Mouse (Mus musculus) stomach, embryonic 14.5 days (tissue): ENCODE results near the gene Zfp318. TPM values are rescaled to one million over a fixed set of nuclear protein-coding genes. Genes with fewer than 3 reads are reported as not detected.

Experiments used
- ATAC-seq: fragments of 200-750 bp; cut with Nextera tagmentation; 2 replicates; pipeline ENCODE4 v1.8.0; 2017; ENCODE audit warnings: low read depth, moderate TSS enrichment; ENCODE audit not compliant: insufficient number of reproducible peaks, insufficient read depth, low FRiP score
- H3K27ac ChIP-seq: fragments of 300-500 bp; sonication (generic); 2 replicates; pipeline ENCODE4 v1.5.1; 2014; ENCODE audit warnings: mild to moderate bottlenecking, low read length, moderate library complexity, mixed read lengths
- H3K27me3 ChIP-seq: fragments of 300-500 bp; sonication (generic); 2 replicates; pipeline ENCODE4 v1.6.1; 2014; ENCODE audit warnings: low read length, control low read depth, mixed read lengths; ENCODE audit not compliant: control insufficient read depth, insufficient read depth
- H3K36me3 ChIP-seq: fragments of 300-500 bp; sonication (generic); 2 replicates; pipeline ENCODE4 v1.6.1; 2014; ENCODE audit warnings: mild to moderate bottlenecking, control low read depth, low read length, moderate library complexity, mixed read lengths; ENCODE audit not compliant: control insufficient read depth, insufficient read depth
- H3K4me1 ChIP-seq: fragments of 300-500 bp; sonication (generic); 2 replicates; pipeline ENCODE4 v1.6.1; 2014; ENCODE audit warnings: low read length, control low read depth, mixed read lengths; ENCODE audit not compliant: control insufficient read depth, insufficient read depth
- H3K4me2 ChIP-seq: fragments of 300-500 bp; sonication (generic); replicated peaks from 2 replicates; pipeline ENCODE4 v1.6.1; 2014; ENCODE audit warnings: low read depth, low read length, control low read depth
- H3K4me3 ChIP-seq: fragments of 300-500 bp; sonication (generic); 2 replicates; pipeline ENCODE4 v1.5.1; 2014; ENCODE audit warnings: low read depth, low read length, control low read depth
- H3K9ac ChIP-seq: fragments of 300-500 bp; sonication (generic); replicated peaks from 2 replicates; pipeline ENCODE4 v1.6.1; 2014; ENCODE audit warnings: low read depth, mild to moderate bottlenecking, control low read depth, low read length, moderate library complexity, mixed read lengths
- H3K9me3 ChIP-seq: fragments of 300-500 bp; sonication (generic); 2 replicates; pipeline ENCODE4 v1.6.1; 2016; ENCODE audit warnings: low read depth, low read length, control low read depth; ENCODE audit not compliant: control insufficient read depth
- WGBS: fragments of 180-500 bp; shearing (Covaris S2); extraction: QIAGEN DNeasy Blood & Tissue Kit; methylation state at CpG from one replicate; pipeline ENCODE4 v1.1.7; 2014; 5-methylcytosine and 5-hydroxymethylcytosine counted together
- polyA plus RNA-seq: library from polyadenylated mRNA; unstranded; fragments of >200 nt; fragmentation: Nextera tagmentation; extraction: Ambion mirVana; gene quantifications from 2 replicates; pipeline ENCODE4 v1.2.1, GENCODE M21; 2014

Gene Zfp318
- 12.7 and 16.5 TPM in 2 replicates for polyA plus RNA-seq

- Histone ChIP-seq H3K9ac (peak within 1 kb of the TSS; percentile 90), H3K27ac (peak within 1 kb of the TSS; percentile 85), H3K4me3 (peak within 1 kb of the TSS; percentile 80), H3K27me3 (no peaks in the 10 kb centered on the region), H3K9me3 (no peaks in the 10 kb centered on the region), H3K36me3 (peaks cover 10% of the 10 kb centered on the region; the same call in 1 of the 2 replicates), H3K4me2 (peak within 1 kb of the TSS; percentile 68), H3K4me1 (peaks cover 9% of the 10 kb centered on the region)
- peak; percentile 98 for ATAC-seq
- under 1% methylated on average over 81 of the region's 105 CpGs for WGBS
Observed at GRCm38 (mm10) chr17:46383294-46384060, at the start of gene Zfp318. Zfp318 (plus strand) TSS chr17:46383731.

GRCm38 (mm10) chr17:46336475-46336874, 47.1 kb upstream of the Zfp318 start:
- no peaks in the 10 kb centered on the region for H3K9me3 ChIP-seq
- H3K4me2 ChIP-seq = no peak overlapping the region
- no peak overlapping the region for H3K9ac ChIP-seq
- H3K27me3 ChIP-seq = no peaks in the 10 kb centered on the region
- H3K4me1 ChIP-seq = no peaks in the 10 kb centered on the region
- no peak for ATAC-seq
- no peak overlapping the region for H3K4me3 ChIP-seq
- 25% methylated on average over 5 of the region's 5 CpGs for WGBS
- no peak overlapping the region for H3K27ac ChIP-seq
- no peaks in the 10 kb centered on the region for H3K36me3 ChIP-seq

GRCm38 (mm10) chr17:46341208-46341607, 42.3 kb upstream of the Zfp318 start:
- Histone ChIP-seq H3K36me3 (no peaks in the 10 kb centered on the region), H3K27me3 (no peaks in the 10 kb centered on the region), H3K4me2 (no peak overlapping the region), H3K27ac (no peak overlapping the region), H3K9ac (no peak overlapping the region), H3K9me3 (peaks cover 10% of the 10 kb centered on the region; the same call in 1 of the 2 replicates), H3K4me1 (no peaks in the 10 kb centered on the region), H3K4me3 (no peak overlapping the region)
- 69% methylated on average over 7 of the region's 7 CpGs for WGBS
- no peak for ATAC-seq

- H3K9ac ChIP-seq = no peak overlapping the region
- H3K4me2 ChIP-seq = no peak overlapping the region
- no peak overlapping the region for H3K4me3 ChIP-seq
- WGBS = 84% methylated on average over 8 of the region's 8 CpGs
- H3K4me1 ChIP-seq = no peaks in the 10 kb centered on the region
- H3K36me3 ChIP-seq = no peaks in the 10 kb centered on the region
- ATAC-seq = no peak
- H3K9me3 ChIP-seq = 0 out of 2 replicates have a peak, but pooled peaks cover 8% of the 10 kb centered on the region
- no peaks in the 10 kb centered on the region for H3K27me3 ChIP-seq
- no peak overlapping the region for H3K27ac ChIP-seq
Observed at GRCm38 (mm10) chr17:46351026-46351700, 32.4 kb upstream of the Zfp318 start.

- no peak overlapping the region for H3K27ac ChIP-seq
- 67% methylated on average over 3 of the region's 3 CpGs for WGBS
- no peaks in the 10 kb centered on the region for H3K27me3 ChIP-seq
- ATAC-seq = no peak
- H3K36me3 ChIP-seq = no peaks in the 10 kb centered on the region
- H3K4me1 ChIP-seq = no peaks in the 10 kb centered on the region
- no peaks in the 10 kb centered on the region for H3K9me3 ChIP-seq
- H3K4me2 ChIP-seq = no peak overlapping the region
- no peak overlapping the region for H3K4me3 ChIP-seq
- no peak overlapping the region for H3K9ac ChIP-seq
Observed at GRCm38 (mm10) chr17:46371783-46372182, 11.7 kb upstream of the Zfp318 start.

- Histone ChIP-seq H3K27ac (no peak overlapping the region), H3K4me3 (no peak overlapping the region), H3K4me2 (no peak overlapping the region), H3K27me3 (no peaks in the 10 kb centered on the region), H3K4me1 (no peaks in the 10 kb centered on the region), H3K36me3 (no peaks in the 10 kb centered on the region), H3K9ac (no peak overlapping the region), H3K9me3 (no peaks in the 10 kb centered on the region)
- 83% methylated on average over 3 of the region's 3 CpGs for WGBS
- no peak for ATAC-seq
Observed at GRCm38 (mm10) chr17:46378564-46378963, 5.0 kb upstream of the Zfp318 start.

GRCm38 (mm10) chr17:46384061-46384801, 700 bp downstream of the Zfp318 start:
- H3K9ac ChIP-seq = peak overlapping the region; percentile 90
- under 1% methylated on average over 68 of the region's 70 CpGs for WGBS
- peak overlapping the region; percentile 68 for H3K4me2 ChIP-seq
- peaks cover 16% of the 10 kb centered on the region for H3K36me3 ChIP-seq
- no peaks in the 10 kb centered on the region for H3K27me3 ChIP-seq
- H3K4me1 ChIP-seq = peaks cover 9% of the 10 kb centered on the region
- peak overlapping the region; percentile 80 for H3K4me3 ChIP-seq
- no peak for ATAC-seq
- no peaks in the 10 kb centered on the region for H3K9me3 ChIP-seq
- H3K27ac ChIP-seq = peak overlapping the region; percentile 85

GRCm38 (mm10) chr17:46388200-46388599, 4.7 kb downstream of the Zfp318 start:
- Histone ChIP-seq H3K36me3 (peaks cover 21% of the 10 kb centered on the region), H3K27ac (no peak overlapping the region), H3K4me1 (peaks cover 9% of the 10 kb centered on the region), H3K4me3 (no peak overlapping the region), H3K9me3 (no peaks in the 10 kb centered on the region), H3K4me2 (no peak overlapping the region), H3K9ac (no peak overlapping the region), H3K27me3 (no peaks in the 10 kb centered on the region)
- 94% methylated on average over 3 of the region's 3 CpGs for WGBS
- ATAC-seq = no peak
